Mouse (Mus musculus) urinary bladder, postnatal 14 days (tissue): ENCODE results near the gene Rbfox3.

ENCODE experiments used
- DNase-seq: peaks from one replicate; pipeline ENCODE4 v3.0.0; 2021; ENCODE audit warnings: low spot score

The Rbfox3 gene

GRCm38 (mm10) chr11:118507904-118508303 is 403.5 kb downstream of the Rbfox3 start:
- peak; percentile 71 for DNase-seq

DNA sequence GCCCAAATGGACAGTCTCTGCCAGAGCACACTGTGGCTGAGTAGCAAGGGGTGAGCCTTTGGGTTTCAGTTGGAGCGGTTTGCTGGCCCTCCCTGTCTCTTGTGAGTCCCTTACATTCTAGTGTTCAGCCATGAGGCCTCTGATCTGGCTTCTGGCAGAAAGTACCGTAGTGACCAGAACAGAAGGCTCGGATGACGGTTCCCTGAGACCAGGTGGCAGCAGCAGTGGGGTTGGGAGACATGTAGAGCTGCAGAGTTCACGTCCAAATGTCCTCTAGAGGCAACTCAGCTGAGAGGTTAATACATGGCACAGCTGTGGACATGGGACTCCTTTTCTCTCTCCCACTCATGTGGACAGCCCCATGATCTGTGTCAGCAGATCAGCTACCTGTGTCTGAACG is 404.3 kb downstream of the Rbfox3 start:
- DNase-seq: no peak

- DNase-seq: no peak
Observed at GRCm38 (mm10) chr11:118504180-118504454, 407.3 kb downstream of the Rbfox3 start.

DNA sequence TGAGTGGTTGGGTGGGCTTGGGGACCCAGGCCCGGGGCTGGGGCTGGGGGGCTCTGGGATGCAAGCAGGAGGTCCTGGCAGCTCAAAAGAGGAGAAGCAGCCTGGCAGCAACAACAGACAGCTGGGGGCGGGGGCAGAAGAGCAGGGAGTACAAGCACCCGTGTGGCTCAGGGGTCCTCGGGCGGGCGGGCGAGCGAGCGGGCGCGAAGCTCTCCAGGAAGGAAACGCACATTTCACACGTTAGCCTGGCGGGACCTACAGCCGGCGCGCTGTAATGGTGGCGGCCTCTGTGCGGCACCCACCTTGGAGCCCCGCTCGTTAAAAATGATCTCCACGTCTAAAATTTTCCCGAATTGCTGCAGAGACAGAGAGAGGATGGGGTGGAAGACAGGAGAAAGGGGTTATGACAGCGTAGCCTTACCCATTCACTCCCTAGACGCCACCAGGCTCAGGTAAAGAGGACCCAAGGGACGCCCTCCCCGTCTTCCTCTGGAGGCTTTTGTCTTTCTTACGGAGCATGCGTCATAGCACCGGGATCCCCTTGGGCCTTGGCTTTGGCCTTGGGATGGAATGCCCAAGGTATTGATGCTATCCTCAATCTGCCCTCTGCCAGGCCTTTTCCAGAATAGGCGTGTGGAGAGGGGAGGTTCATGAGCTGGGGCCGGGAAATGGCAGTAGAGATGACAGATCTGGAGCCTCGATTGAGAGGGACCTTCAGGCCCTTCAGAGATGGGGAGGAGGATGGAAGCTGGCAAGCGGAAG is 407.8 kb downstream of the Rbfox3 start:
- DNase-seq: no peak

DNA sequence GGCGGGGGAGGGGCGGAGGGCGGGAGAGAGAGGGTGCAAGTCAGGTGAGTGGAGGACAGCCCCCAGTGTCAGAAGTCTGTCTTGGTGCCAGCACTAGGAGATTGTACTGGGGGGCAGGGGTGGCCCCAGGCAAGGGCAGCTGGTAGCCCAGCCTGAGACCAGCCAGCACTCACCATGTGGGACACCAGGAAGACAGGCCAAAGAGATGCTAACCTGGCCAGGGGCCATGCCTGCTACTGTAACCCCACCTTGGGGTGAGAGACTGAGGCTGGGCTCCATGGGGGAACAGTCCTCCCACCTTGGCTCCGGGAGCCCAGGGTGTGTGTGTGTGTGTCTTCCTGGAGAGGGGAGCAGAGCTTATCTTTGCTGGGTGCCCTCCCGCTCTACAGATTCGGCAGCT is 408.4 kb downstream of the Rbfox3 start:
- no peak for DNase-seq

DNA sequence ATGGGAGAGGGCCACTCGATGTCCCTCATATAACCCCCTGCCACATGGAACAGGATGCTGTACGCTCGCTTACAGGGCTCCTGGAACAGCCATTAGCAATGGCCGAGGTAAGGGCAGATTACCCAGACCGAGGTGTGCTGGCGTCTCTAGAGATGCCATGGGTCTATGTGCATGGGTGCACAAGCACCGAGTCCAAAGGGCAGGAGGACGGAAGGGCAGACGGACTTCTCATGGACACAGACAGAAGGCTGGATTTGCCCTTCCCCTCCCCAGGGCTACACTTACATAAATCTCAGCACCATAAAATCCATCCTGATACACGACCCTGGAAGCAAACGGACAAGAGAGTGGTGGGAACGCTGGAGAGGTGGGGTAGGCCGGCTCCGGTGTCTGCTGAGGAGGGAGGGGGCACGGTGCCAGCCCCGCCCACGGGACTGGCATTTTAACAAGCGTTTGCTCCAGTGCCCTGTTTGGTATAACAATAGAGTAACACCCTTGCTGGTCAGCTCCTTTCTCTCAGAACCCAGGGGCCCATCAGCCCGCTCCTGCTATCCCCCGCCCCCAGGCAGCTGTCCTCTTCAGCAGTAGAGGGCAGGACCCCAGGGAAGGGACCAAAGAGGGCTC is 415.2 kb downstream of the Rbfox3 start:
- no peak for DNase-seq

GRCm38 (mm10) chr11:118495065-118495464 is 416.3 kb downstream of the Rbfox3 start:
- DNase-seq: no peak

DNA sequence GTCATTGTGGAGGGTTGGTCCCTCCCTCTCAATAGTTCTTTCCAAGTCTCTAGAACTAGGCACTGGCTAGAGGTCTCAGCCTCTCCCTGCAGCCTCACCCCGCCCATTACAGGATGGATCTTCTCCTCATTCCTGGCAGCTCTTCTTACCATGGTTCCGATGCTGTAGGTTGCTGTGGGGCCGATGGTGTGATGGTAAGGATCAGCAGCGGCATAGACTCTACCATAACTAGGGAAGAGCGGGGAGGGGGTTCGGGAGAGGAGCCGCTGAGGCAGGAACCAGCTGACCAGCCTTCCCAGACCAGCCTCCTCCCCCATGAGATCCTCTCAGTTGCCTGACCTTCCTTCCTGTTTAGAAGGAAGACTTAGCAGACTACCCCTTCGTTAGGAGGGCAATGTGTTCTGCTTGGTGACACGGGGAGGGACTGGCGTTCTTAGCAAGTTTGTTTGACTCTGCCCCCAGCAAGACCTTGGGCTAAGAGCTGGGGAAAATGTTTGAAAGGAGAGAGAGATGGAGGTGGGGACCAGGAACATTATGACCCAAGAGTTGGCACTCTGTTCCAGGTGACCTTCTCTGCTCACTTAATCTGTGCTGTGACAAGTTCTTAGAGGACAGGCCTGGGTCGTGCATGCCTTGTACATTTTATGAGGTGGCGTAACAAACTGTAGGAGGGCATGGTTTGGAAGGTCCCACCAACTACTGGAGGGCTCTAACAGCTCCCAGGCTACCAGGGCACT is 417.2 kb downstream of the Rbfox3 start:
- no peak for DNase-seq

DNA sequence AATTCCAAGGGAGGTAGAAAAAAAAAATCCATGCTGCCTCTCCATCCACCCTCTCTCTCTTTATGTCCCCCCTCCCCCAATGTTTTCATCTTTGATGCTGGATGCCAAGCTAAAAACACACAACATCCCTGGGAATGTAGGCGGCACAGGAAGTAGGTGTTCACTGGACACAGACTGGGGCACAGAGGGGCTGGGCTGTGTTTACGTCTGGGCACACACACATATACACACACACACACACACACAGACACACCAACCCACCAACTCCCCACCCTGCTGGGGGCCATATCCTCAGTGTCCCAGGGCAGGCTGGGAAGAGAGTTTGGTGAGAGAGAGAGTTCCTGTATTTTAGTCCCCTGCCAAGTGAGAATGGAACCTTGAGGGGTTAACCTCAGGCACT is 417.9 kb downstream of the Rbfox3 start:
- DNase-seq: no peak

DNA sequence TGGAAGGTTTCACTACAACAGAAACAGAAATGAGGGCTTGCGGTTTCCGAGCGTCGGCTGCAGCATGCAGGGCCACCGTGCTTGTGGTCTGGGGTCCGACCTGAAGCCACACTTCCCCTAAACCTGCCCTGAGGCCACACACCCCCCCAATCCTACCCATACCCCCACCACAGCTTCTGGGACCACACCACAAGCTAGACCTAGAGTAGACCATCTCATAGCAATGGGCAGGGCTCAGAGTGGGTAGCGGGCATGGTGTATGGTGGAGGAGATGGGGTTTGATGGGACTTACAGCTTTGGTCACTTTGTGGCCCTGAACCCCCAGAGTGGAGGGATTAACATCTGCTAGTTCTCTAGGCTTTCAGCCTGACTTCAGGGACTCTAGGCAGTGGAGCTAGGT is 420.2 kb downstream of the Rbfox3 start:
- DNase-seq: no peak

DNA sequence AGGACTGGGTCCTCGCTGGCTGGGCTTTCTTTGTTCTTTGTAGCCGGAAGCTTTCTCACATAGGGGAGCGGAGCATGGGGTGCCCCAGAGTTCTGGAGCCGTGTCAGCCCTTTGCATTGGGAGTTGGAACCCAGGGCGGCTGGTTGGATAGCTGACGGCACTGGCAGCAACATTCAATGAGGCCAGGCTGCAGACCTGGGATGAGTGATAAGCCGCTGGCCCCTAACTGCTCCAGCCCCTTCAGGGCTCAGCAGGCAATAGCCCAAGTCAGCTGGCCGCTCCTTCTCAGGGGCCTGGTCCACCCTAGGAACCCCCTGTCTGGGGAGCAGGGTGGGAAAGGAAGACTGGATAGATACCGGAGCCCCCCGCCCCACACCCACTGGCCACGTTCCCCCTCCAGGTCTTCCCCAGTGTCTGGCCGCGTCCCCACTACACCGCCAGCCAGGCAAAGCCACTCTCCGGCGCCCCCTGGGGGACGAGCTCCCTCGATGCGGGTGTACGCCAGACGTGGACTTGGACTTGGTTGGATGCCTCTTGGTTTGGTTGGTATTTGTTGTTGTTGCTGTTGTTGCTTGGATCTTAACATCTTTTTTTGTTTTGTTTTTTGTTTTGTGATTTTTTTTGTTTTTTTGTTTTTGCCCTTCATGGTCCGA is 420.7 kb downstream of the Rbfox3 start:
- DNase-seq: peak; percentile 86

- no peak for DNase-seq
Observed at GRCm38 (mm10) chr11:118488907-118489270, 422.5 kb downstream of the Rbfox3 start.

DNA sequence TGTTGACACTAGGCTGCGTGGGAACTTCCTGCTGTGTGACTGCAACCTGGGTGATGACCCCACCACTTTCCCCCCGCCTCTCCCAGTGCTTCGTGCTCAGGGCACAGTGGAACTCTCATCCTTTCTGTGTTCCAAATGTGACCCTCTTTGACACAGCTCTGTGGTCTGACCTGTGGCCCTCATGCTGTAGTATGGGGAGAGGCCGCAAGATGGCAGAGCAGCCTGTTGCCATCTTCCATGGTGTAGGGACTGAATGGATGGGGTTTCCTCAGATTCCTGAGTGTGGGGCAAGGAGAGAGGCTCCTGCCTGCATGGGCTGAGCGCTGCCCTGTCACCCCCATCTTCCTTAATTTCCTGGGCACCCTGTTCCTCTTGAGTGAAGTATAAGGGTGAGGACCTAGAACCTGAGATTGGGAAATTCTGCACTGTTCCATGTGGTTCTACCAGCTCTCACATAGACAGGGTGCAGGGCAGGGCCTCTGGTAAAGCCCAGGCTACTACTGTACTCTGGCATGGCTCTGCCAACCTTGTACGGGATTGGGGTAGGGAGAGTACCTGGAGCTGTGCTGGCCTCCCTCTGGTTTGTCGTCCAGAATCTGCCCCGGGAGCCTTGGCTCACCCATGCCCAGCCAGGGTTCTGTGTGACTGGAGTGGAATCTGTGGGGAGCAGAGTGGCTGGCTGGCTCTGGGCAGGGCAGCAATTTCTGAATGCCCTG is 423.0 kb downstream of the Rbfox3 start:
- no peak for DNase-seq

DNA sequence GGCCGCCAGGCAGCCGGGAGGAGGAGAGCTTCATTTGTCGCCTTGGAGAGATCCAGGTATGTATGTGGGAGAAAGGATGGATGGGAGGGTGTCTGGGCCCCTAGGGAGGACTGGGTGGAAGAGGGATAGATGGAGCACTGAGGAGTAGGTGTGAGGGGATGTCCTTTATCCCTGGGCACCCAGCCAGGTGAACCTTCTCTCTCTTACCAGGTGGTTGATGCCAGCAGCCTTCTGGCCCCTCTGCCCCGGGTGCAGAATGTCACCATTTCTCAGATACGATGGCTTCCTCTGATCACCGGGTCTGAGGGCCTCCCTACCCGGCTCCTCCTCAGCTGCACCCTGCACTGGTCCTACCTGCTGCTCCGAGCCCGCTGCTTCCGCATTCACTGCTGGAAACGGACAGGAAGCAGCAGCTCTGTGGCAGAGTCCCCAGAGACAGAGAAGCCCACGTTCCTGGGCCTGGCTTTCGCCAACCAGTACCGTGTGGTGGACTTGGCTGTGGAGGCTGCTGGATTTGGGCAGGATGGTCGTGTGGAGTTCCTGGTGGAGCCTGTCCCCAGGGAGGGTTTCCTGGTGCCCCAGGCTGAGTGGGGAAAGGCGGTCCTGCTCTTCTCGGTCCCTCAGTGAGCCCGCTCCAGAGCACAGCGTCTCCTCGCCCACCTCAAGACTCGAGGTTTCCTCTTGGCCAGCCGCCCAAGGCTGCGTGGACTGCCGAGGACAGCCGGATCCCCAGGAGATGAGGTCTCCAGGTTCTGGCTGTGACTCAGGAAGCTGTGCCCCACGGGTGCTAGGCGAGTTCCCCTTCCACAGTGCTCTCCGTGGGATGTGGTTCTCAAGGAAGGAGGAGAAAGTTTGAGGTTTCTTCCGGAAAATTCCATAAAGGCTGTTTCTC is 424.3 kb downstream of the Rbfox3 start:
- DNase-seq: no peak

DNA sequence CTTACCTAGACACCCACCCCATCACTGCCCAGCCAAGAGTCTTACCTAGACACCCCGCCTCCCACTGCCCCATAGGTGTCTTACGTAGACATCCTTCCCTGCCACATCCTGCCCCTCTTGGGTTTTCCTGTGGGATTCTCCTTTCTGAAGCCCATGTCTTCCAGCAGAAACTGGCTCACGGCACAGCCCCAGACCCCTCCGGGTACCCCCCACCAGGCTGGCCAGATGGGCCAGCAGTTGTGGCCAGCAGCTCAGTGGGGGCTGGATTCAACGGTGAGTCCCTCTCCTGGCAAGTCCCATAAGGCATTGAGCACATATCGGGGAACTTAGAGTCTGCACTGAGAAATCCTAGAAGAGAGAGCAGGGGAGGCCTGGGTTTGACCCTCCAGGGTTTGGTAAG is 425.1 kb downstream of the Rbfox3 start:
- no peak for DNase-seq

GRCm38 (mm10) chr11:118485780-118486179 is 425.6 kb downstream of the Rbfox3 start:
- peak; percentile 72 for DNase-seq

- no peak for DNase-seq
Observed at GRCm38 (mm10) chr11:118485338-118485737, 426.1 kb downstream of the Rbfox3 start.

DNA sequence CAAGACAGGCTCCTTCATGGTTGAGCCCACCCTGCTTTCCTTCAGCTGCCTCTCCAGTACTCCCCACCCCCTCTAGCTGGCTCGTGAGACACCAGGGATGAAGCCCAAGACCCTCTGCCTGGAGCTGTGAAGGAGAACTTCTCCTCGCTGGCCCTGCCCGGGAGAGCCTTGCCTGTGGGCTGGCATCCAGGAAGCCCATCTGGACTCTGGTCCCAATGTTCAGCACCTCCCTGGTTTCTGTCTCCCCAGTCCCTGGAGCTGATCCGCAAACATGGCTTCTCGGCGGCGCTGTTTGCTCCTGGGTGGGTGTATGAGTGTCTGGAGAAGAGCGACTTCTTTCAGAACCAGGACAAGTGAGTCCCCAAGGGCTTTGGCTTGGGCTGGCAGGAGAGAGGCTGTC is 427.2 kb downstream of the Rbfox3 start:
- DNase-seq: no peak

GRCm38 (mm10) chr11:118481751-118482150 is 429.6 kb downstream of the Rbfox3 start:
- DNase-seq: no peak

GRCm38 (mm10) chr11:118481231-118481630 is 430.2 kb downstream of the Rbfox3 start:
- no peak for DNase-seq

DNA sequence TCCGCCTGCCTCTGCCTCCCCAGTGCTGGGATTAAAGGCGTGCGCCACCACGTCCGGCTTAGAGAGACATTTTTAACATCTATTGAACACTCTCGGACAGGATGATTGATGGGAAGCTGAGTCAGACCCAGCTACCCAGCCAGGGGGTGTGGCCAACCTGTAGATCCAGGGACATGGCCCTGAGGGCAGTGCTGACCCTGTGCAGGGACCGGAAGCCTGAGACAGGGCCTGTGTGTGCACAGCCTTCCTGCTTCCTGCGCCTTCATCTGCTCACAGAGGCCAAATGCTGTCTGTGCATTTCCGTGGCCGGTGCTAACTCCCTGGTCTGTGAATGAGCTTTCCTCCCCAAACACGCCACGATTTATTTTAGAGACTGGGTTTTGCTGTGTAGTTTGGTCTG is 431.6 kb downstream of the Rbfox3 start:
- peak; percentile 56 for DNase-seq
